Mouse (Mus musculus): Measurements from ENCODE around the gene Rnf167.

The Rnf167 gene

DNA sequence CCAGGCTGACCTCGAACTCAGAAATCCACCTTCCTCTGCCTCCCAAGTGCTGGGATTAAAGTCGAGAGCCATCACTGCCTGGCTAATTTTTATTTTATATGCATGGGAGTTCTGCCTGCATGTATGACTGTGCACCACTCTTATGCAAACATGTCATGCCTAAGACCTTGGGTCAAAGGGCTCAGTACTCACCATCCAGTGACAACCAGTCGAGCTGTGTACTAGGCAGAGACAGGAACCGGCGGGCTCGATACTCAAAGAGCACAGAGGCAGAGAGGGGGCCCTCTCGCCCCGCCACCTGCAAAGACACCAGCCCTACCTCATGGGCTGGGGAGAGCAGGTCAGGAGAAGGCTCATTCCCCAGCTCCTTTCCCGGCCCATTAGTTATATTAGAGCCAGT, 31.1 kb downstream of the Rnf167 start:
- no peak for DNase-seq (ENCODE audit: low spot score)

DNA sequence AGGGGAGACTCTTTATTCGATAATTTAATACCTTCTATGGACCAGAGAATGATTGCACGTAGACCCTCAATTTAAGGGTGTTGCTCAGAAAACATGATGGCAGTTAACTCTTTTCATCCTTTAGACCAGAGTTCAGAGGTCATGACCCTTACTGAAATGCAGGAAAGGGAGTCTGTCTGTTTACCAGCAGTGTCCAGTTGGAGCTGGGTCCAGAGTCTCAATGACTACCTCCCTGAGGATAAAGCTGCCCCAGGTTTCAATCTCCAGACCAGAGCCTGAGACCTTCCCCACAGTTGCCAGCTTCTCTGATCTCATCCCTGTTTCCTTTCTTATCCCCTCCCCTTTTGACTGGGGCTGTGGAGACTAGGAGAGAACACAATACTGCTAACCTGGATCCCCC, 31.5 kb downstream of the Rnf167 start:
- no peak for DNase-seq (ENCODE audit: low spot score)

DNA sequence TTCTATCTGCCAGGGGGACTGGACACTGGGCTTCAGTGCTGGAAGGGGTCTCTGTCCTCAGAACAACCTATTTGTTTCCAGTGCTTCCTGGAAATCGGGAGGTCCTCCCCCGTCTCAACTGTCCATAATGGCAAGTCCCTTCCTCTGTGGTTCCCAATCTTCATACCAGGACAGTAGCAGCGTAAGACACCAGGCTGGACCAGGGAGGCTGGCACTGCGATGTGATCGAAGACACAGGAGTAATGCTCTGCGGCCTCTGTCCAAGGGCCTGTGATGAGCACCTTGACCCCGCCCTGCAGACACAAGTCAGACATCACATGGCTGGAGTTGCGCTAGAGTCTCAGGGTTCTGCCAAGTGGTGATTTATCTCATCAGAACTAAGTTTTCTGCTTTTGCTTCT, 32.3 kb downstream of the Rnf167 start:
- DNase-seq (ENCODE audit: low spot score) = no peak

DNA sequence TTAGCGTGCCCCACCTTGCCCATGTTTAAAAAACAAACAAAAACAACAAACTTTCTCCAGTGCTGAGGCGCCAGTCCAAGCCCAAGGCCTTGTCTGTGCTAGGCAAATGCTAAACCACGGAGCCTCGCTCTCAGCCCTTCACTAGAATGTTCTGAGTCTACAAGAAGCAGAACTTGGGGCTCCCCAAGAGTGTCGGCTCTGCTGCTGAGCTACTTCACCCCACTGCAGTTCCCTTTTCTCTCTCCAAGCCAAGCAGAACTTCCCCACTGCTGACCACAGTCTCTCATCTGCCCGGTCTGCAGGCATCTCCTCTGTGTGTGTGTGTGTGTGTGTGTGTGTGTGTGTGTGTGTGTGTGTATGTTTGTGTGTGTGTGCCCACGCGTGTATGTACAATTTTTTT, 32.9 kb downstream of the Rnf167 start:
- no peak for DNase-seq (ENCODE audit: low spot score)

DNA sequence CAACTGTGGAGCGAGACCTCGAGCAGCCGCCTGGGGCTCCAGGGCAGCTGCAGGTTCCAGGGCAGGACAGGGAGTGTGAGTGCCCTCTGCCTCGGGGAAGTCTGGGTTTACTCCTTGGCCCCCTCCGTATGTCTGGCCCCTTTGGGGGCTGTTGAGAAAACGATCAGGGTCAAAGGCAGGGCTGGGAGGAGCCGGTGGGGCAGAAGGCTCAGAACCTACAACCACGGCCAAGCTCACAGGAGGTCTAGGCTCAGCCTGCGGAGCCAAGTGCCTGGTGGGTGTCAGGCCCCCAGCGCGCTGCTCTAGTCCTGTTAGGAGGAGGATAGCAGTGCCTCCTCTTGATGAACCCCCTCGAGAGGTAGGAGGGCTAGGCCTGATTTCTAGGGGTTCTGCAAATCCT, 34.1 kb downstream of the Rnf167 start:
- no peak for DNase-seq (ENCODE audit: low spot score)

DNA sequence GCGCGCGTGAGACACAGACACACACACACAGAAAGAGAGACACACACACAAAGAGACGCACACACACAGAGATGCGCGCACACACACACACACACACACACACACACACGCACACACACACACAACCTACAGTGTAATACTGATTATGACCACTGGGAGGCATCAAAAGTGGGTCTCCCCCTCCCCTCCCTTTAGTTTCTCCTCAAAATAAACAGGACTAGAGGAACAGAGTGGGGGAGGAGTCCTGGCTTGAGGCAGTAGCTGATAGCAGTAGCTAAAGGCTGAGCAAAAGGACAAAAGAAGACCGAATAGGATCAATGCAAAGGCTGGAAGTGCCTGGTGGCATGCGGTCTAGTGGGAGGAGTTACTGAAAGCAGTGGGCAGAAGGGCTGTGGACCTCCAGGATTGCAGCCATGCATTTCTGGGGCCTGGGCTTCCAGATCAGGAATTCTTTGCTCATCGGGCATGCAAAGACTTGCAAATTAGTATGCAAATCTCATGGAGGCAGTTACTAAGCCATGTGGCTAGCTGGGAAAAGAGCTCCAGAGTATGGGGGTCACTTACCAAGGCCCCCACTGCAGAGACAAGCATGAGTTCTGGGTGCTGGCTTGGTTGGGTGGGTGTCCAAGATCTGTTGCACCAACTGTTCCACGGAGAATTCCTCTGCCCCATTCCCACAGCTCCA, 35.0 kb downstream of the Rnf167 start:
- DNase-seq (ENCODE audit: low spot score) = no peak

DNA sequence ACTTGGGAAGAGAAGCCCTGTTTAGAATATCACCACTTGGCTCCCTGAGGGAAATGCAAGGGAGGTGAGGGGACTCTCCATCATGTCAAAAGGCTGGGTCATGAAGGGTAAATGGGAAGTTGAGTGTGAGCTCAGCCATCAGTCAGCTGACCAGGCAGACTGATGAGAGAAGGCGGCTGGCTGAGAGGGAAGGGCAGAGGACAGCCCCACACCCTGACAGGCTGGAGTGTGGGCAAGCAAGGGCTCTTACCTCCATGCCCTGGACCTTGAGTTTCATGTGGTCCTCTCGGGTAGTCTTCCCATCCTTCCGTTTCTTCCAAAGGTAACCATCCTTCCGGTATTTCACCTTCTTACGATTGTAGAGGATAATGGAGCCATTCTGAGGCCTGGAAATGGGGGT, 36.6 kb downstream of the Rnf167 start:
- no peak for DNase-seq (ENCODE audit: low spot score)

DNA sequence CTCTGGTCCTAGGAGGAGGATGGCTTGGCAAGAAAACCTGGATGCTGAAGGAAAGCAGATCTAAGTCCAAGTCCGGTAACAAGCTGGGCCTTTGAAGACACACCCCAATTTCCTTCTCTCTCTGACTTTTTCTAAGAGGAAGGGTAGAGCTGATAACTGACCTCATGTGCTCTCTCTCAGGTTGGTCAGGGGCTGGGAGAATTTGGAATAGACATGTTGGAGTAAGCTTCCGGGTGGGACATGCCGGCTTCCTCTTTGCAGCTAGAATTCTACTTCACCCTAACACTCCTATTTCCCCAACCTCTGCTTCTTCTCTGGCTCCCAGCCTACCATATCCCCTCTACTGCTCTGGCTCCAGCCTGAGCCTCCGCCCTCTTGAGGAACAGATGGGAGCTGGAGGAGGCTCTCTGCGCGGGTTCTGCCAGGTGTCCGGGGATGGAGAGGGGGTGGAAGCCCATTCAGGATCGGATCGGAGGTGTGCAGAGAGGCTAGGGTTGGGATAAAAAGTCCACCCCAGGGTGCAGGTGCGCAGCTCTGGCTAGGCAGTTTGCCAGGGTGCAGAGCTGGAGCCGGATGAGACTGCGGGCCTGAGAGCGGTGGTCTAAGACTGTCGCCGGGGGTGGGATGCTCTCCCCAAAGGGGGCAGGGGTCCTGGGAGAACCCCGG, 40.0 kb downstream of the Rnf167 start:
- DNase-seq (ENCODE audit: low spot score) = peak; percentile 22

DNA sequence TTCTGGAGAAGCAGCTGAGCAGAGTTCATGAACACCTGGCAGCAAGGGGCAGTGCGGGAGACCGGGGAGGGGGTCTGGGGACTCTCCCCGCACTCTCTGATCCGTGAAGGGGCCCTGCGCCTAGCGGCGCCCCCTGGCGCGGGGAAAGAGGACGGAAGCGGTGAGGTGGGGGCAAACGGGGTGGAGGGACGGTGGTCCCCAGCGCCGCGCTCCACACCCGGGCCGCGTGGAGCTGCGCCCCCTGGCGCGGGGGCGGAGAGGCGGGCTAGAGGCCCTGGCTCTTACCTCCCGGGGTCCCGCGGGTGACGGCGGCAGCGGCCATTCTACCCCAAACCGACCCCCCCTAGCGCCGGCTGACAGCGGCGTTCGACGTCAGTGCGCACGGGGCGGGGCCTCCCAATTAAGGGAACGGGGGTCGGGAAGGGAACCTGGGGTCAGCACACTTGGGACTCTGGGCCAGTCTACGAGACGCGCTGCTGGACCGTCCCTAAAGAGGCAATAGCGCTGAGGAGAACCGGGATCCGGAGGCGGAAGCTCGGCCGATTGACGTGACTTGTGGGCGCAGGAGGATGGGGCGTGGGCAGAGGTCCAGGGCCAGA, 40.7 kb downstream of the Rnf167 start, which contains the start of gene Camta2:
Camta2 (minus strand) TSS at position 505 of the 599 bp plus-strand sequence.
- DNase-seq (ENCODE audit: low spot score) = peak; percentile 86

DNA sequence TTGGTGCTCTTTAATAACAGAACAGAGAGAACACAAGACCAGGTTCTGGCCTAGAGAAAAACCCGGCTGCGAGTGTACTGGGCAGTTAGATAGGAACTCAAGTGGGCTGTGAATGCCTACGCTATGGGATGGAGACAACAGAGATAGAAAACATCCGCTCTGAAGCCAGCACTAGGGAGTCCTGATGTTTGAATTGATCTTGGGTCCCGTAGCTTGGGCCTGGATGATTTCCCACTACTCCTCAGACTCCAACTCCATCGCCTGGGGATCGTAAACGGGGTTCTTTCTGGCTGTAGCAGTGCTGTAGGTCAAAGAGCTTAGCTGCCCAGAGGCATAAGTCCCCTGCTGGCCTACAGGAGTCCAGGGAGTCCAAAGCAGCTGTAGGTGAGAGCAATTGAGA, 41.3 kb downstream of the Rnf167 start:
- no peak for DNase-seq (ENCODE audit: low spot score)

DNA sequence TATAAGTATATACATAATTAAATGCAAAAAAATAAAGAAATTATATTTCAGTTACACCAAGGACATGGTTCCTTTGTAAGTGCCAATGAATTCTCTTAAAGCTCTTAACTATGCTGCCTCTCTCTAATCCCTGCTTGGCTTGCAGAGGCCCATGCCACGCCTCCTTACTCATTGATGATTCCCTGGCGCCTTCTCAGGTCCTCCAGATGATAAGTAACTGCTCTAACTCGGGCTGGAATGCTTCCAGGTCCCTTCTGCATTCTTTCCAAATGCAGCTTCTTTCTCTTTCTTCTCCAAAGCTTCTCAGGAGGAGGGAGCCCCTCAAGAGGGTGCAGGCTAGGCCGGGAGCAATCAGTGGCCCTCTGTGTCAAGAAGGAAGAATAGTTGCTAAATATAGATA, 42.5 kb downstream of the Rnf167 start:
- peak; percentile 27 for DNase-seq (ENCODE audit: low spot score)

DNA sequence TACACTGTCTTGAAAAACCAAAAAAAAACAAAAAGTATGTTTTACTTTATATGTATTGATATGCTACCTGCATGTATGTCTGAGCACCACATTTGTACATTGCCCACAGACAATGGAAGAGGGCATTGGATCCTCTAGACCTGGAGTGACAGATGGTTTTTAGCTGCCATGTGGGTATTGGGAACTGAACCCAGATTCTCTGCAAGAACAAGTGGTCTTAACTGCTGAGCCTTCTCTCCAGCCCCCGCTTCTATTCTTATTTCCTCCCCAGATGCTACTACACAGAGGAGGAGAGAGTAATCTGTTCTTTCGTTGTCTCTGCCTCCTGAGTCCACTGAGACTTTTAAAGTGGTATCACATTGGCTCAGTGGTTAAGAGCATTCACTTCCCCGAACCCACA, 46.5 kb downstream of the Rnf167 start:
- no peak for DNase-seq (ENCODE audit: low spot score)

DNA sequence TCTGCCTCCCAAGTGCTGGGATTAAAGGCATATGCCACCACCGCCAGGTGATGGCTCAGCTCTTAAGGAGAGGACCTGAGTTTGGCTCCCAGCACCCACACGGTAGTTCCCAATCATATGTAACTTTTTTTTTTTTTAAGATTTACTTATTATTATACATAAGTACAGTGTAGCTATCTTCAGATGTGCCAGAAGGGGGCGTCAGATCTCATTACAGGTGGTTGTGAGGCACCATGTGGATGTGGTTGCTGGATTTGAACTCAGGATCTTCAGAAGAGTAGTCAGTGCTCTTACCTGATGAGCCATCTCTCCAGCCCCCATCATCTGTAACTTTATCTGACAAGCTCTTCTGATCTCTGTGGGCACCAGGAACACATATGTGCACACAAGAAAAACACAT, 50.3 kb downstream of the Rnf167 start:
- no peak for DNase-seq (ENCODE audit: low spot score)

DNA sequence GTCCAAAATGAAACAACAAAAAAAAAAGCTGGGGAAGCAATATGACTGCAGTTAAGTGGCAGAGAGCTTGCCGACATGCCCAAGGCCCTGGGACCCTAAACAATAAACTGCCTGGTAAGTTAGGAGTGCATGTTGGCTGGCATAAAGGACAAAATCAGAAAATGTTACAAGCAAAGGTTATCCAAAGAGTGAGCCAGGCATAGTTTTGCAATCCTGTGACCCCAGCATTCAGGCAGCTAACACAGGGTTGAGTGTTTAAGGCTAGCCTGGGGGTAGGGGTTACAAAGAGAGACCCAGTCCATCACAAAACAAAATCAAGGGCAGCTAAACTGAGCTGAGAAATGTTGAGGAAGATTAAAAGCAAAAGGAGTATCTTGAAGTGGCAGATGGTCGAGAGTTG, 52.0 kb downstream of the Rnf167 start:
- no peak for DNase-seq (ENCODE audit: low spot score)

DNA sequence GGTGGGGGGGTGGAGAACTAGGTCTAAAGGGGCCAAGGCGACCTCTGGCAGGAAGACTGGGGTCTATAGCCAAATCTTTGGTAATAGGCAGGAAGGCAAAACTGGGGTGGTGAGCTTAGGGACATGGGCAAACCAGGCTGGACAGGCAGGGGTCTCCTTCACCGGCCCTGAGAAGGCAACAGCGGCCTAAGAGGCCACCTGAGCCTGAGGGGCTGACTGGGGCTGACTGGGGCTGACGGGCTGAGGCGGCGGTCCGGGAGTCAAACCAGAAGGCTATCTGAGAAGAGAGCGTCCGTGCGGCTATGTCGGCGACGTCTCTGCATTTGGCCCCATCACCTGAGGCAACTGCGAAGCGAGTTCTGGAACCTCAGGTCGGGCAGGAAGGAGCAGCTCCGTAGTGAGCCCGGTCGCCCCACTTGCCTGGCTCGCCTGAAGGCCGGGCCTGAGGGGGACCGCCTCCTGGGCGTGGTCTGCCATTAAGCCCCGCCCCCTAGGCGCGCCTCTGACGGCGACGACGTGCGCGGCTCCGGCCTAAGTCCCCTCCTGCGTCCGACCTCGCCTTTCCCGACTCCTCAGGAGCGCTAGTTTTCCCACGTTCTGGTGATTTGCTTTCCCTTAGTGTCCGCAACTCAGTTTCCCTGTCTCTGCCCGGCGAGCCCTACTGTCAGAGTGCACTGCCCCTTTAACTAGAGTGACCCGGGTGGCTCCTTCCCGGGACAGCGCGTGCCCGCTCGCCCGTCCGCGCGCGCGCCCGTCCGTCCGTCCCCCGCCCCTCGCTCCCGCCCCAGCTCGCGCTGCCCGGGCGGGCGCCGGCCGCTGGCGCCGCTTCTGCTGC, 52.9 kb downstream of the Rnf167 start, which contains the start of the genes Inca1 and Kif1c:
Inca1 (minus strand) TSS at position 434 of the 835 bp plus-strand sequence.
Kif1c (plus strand) TSS at position 827 of the 835 bp plus-strand sequence.
- DNase-seq (ENCODE audit: low spot score) = peak; percentile 96

DNA sequence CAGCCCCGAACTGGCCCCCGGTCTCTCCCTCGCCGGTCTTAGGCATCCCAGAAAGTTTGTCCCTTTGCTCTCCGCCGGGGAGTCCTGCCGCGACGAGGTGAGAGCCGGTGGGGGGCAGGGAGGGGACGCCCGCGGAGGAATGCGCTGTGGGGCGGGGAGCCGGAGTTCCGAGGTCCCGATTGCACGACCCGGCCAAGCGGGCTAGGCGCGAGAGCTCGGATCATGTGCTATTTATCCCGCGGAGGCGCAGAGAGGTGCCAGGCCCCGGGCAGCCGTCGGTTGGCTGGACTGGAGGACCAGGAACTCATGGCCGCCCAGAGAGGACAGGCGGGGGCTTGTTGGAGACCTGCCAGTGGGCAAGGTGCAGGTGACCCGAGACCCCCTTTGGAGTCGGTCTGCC, 53.6 kb downstream of the Rnf167 start:
- peak; percentile 79 for DNase-seq (ENCODE audit: low spot score)
